Mouse (Mus musculus) naive thymus-derived CD4-positive, alpha-beta T cell, adult 5 months (primary cell): ENCODE measurements around the gene Sod3. TPM values are rescaled to one million over a fixed set of nuclear protein-coding genes. Genes with fewer than 3 reads are reported as not detected.

Source experiments
- polyA plus RNA-seq: library from polyadenylated mRNA; unstranded; fragments of 100-300 nt; shearing (Covaris generic); gene quantifications from one replicate; pipeline ENCODE4 v1.2.1, GENCODE M21; 2017

The Sod3 gene
- not detected for polyA plus RNA-seq

DNA sequence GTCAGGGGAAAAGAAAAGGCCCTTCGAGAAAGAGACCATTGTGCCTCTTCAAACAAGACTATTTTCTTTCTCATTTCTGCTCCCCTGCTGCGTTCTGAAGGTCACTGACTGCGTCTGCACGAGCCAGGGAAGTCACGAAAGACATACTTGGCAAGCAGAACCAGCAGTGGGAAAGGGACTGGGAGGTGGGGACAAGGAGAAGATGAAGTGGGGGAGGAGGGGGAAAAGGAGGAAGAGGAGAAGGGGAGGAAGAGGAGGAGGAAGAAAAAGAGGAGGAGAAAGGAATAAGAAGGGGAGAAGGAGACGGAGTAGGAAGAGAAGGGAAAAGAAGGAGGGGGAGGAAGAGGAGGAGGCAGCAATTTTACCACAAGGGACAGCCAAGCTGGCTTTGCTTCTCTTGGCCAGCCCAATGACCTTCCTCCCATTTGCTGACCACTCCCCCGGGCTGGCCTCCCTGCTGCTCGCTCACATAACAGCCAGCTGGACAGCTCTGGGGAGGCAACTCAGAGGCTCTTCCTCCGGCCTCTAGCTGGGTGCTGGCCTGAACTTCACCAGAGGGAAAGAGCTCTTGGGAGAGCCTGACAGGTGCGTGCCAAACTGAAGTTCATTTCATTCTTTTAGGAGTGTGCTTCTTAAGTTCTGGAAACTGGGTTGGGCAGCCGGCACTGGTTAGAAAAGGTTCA, at the start of gene Sod3:
Sod3 (plus strand) TSS at position 324 of the 683 bp plus-strand sequence.

Other genes with a start within 250 kb of the Sod3 start
- gene Dhx15, start 173.3 kb upstream of the Sod3 start, polyA plus RNA-seq = 257 TPM
- gene Ccdc149, start 107.7 kb downstream of the Sod3 start, polyA plus RNA-seq = not detected
- gene Lgi2, start 202.7 kb downstream of the Sod3 start, polyA plus RNA-seq = not detected